Mouse (Mus musculus) adrenal gland, postnatal 4 days (tissue): ENCODE data around the gene Ncs1. TPM values are rescaled to one million over a fixed set of nuclear protein-coding genes. Genes with fewer than 3 reads are reported as not detected.

Source experiments
- DNase-seq, 2 experiments: peaks; one replicate each; pipeline ENCODE4 v3.0.0; 2021 to 2022; ENCODE audit warnings: low spot score in 2 of 2, mixed read lengths in 2 of 2
- total RNA-seq, 2 experiments: library from RNA; stranded (reverse); gene quantifications; 2 replicates each; pipeline ENCODE4 v1.2.3; 2021

Ncs1 gene
- total RNA-seq, 2 experiments from 2014 or later = 8.0 to 15.4 TPM

DNA sequence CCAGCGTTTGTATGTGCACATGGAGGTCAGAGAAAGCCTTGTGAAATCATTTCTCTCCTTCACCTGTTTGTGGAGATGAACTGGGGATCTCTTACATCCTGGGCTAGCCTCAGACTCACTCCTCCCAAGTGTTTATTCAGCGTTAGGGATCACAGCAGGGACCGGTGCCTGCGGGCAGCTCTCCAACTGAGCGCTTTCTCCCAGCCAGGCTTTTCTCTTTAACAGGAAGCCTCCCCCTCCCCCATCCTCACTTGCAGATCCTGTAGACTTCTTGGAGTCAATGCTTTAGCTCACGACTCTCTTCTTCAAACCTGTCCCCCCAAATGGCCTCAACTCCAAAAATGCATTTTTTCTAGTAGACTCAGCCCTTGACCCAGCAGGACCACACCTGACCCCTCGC lies 4.0 kb upstream of the Ncs1 start:
- no peak for DNase-seq

DNA sequence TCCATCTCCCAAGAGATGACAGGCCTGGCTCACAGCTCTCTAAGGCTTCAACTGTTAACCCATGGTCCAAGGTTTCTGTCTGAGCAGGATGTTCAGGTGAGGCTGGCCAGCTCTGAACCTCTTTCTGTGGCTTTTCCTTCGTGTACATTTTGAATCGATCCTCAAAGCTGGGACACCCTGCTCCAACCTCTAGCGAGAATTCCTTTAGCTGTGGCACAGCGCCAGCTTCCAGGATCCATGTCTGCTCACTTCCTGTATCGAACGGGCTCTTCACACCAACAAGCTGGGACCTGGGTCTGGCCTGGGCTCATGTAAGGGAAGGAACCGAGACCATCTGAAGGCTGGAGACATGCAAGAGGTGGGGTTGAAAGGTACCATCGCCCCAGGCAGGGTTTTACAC lies 1.4 kb upstream of the Ncs1 start:
- no peak for DNase-seq

DNA sequence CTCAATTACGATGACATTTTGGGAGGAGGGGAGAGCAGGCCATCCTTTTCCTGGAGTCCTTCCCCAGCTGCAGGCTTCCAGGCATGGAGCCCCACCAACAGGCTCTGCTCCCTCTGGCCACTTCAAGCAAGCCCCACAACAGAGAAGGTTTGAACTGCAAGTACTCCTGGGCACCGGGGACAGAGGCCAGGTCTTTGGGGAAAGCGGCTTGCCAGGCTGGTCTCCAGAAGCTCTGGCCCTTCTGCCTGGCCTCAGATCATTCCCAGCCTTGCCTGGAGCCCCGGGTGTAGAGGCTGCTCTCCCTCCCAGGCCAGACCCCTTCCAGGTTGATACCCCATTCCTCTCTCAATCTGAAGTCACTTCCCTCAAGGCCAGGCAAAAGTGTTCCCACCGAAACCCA lies 572 bp upstream of the Ncs1 start:
- no peak for DNase-seq

GRCm38 (mm10) chr2:31246251-31246971 lies 788 bp downstream of the Ncs1 start:
- DNase-seq = no peak

DNA sequence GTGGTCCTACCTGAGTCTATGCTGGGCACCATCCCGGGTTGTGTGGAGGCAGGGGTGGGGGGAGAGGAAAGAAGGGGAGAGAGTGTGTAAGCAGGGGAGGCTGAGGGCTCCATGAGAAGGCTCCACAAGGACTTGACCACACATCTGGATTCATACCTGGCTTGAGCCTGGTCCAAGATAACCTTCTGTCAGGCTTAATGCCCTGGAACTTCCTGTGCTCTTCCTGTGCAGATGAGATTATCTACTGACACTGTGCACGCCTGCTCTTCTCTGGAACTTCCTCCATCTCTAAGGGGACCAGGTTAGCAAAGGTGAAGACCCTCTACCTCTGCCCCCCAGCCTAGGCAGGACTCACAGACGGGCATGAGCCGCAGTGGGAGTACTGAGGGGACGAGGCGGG lies 3.2 kb downstream of the Ncs1 start:
- DNase-seq = no peak

GRCm38 (mm10) chr2:31252167-31252566 lies 6.5 kb downstream of the Ncs1 start:
- no peak for DNase-seq

DNA sequence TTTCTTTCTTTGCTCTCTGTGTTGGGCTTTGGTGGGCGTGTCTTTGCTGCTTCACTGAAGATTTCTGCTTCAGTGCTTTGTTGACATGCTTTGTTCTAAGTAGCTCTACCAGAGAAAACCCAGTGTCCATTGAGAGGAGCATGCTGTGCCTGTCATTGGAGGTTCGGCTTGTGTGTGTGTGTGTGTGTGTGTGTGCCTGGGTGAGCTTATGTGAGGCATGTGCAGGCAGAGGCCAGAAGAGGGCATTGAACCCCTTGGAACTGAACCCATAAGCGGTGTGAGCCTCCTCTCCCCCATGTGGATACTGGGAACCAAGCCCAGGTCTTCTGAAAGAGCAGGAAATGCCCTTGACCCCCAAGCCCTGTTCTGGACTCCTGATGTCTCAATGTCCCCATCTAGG lies 7.8 kb downstream of the Ncs1 start:
- no peak for DNase-seq

GRCm38 (mm10) chr2:31254806-31255205 lies 9.2 kb downstream of the Ncs1 start:
- no peak for DNase-seq

- DNase-seq = no peak
Observed at GRCm38 (mm10) chr2:31255952-31256938, 10.6 kb downstream of the Ncs1 start.

GRCm38 (mm10) chr2:31257096-31257495 lies 11.5 kb downstream of the Ncs1 start:
- no peak for DNase-seq

GRCm38 (mm10) chr2:31258609-31259366 lies 13.2 kb downstream of the Ncs1 start:
- DNase-seq = peak; percentile 16 to 62

- no peak for DNase-seq
Observed at GRCm38 (mm10) chr2:31259367-31259920, 13.8 kb downstream of the Ncs1 start.

DNA sequence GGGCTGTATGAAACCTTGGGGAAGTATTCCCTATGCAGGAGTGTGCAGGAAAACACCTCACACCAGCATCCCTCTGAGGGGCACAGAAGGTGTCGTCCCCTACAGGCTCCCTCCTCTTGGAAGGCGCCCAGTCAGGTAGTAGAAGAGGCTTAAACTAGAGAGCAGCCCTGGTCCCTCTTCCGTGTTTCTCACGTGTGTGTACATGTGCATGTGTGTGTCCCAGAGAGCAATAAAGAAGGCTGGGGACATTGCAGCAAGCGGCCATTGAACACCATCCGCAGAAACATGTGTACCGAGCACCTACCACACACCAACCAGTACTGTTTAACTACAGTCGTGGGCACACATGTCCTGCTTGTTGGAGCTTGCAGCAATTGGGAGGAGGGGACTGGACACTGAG lies 14.9 kb downstream of the Ncs1 start:
- no peak for DNase-seq

DNA sequence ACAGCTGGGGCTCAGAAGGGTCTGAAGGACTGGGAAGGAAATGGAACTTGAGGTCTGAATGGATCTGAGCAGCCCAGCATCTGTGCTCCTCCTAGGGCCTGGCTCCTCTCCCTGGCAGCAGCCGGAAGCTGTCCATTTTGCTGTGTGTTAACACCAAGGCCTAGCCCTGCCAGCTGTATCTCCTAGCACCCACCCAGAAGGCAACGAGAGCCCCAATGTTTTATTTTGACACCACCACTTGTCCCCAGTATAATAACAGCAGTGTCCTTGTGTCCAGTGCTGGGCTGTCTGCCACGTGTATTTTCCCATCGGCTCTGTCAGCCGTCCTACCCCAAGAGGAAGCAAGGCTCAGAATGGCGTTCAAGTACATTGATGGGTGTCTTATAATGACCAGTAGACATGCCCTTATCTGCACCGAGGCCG lies 17.4 kb downstream of the Ncs1 start:
- no peak for DNase-seq

DNA sequence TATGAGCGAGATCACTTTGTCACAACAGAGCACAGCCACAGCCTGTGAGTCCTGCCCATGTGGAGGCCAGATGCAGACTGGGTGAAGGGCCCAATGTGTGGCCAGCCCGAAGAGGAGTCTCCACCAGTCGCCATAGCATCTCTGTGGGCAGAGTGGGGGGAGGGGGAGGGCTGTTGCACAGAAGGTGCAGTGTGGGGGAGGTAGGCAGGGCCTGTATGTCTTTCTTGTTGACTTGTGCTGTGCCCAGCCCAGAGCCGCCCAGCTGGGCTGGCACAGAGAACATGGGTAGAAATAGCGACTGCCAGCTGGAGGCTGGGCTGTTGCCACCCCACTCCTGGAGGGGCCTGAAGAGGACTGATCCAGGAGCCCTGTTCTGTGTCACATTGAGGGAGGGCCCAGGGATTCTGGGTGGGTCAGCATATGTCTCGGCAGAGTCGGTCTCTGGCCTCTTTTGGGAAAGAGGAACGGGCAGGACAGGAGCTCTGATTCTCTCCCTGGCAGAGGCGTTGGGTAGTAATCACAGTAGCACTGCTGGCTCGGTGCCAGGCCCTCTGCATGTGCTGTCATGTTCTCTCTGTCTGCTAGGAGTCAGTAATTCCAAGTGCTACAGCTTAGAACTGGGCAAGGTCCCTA lies 18.2 kb downstream of the Ncs1 start:
- peak in 1 of 2 experiments; percentile 57 for DNase-seq

DNA sequence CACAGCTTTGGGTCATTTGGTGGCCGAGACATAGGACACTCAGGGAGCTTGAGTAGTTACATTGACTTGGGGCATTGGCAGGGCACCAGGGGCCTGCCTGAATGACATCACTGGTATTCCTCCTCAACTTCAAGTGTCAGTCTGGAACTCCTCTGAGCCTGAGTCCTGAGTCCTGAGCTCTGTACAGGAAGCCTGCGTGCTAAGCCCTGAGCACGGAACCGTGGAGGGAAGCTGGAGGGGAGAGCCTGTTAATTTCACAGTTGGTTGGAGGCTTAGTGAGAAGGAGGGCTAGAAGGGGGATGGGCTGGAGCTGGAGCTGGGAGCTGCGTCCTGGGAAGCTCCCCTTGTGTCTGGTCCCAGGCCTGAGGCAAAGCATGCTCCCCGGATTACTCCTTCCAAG lies 21.8 kb downstream of the Ncs1 start:
- DNase-seq = no peak

DNA sequence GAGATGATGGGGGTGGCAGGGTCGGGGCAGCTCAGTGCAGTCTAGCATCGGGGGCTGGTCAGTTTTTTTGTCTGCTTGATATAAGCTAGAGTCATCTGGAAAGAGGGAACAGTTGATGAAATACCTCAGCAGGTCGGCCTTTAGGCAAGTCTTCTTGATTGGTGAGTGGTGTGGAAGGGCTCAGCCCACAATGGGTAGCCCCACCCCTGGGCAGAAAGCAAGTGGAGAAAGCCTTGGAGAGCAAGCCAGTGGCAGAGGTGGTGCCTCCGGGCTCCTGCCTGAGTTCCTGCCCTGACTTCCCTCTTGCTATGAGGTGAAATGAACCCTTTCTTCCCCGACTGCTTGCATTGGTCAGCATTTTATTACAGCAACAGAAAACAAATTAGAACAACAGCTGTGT lies 23.0 kb downstream of the Ncs1 start:
- no peak for DNase-seq

GRCm38 (mm10) chr2:31269188-31269587 lies 23.6 kb downstream of the Ncs1 start:
- no peak for DNase-seq

DNA sequence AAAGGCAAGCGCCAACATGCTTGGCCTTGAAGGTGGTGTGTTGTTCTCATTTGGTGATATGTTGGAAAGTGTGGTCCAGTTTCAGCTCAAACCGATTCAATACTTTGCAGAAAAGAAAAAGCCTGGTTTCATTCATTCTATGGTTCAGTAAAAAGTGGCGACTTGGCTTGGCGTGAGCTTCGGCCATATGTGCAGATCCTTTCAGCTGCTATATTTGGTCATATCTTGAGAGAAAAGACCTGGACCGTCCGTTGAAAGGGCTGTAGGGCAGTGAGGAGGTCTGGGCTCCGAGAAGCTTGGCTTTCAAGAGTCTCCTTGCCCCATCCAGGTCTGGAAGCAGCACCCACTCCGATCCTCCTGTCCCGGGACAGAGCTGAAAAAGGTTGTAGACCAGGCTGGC lies 24.2 kb downstream of the Ncs1 start:
- DNase-seq = no peak

DNA sequence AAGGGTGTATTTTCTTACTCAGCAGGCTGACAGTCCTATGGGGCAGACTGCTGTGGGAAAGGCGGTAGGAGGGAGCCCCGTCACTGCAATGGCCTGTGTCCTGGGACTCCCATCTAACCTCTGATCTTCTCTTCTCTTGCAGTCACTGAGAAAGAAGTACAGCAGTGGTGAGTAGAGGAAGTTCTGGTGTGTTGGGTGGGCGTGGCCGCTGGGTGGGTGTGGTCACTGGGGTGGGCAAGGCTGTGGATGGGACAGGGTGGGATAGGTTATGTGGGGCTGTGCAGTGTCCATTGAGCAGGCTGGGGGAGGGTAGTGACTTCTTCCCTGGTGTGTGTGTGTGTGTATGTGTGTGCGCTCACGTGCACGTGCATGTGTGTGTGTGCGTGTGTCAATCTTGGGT lies 24.8 kb downstream of the Ncs1 start:
- no peak for DNase-seq

DNA sequence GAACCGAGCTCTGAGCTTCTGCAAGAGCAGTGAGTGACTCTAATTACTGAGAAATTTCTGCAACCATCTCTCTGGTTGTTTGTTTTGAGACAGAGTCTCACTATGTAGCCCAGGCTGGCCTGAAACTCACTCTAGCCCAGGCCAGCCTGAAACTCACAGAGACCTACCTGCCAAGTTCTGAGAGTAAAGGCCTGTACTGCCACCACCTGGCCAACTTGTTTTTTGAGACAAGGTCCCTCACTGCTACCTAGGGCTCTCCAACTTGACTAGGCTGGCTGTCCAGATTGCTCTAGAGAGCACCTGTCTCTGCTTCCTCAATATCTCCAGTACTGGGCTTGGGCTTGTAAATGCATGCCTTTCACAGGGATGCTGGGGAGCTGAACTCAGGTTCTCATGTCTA lies 25.4 kb downstream of the Ncs1 start:
- no peak for DNase-seq
